Mouse (Mus musculus) CH12.LX (cell line): ENCODE results near the gene Dph1. TPM values are rescaled to one million over a fixed set of nuclear protein-coding genes. Genes with fewer than 3 reads are reported as not detected.
A peak's percentile ranks its signal among the peaks of the same experiment; 100 is the strongest.

ENCODE experiments used
- DNase-seq: peaks from one replicate; pipeline ENCODE4 v3.0.0-alpha.2; 2013; ENCODE audit errors: extremely low read depth
- H3K27ac ChIP-seq: 2 replicates; pipeline ENCODE4 v1.5.1; 2012; ENCODE audit warnings: low read depth, mild to moderate bottlenecking, control low read depth, moderate library complexity; ENCODE audit not compliant: insufficient read depth
- H3K27me3 ChIP-seq: replicated peaks from 2 replicates; pipeline ENCODE3; 2012; ENCODE audit warnings: inconsistent platforms
- H3K36me3 ChIP-seq, 2 experiments: replicated peaks in 1 of 2; 2 replicates each; pipeline versions ENCODE3 to v1.6.1; 2012; ENCODE audit warnings: inconsistent platforms in 1 of 2, low read length in 1 of 2, mild to moderate bottlenecking in 1 of 2, mixed read lengths in 1 of 2, moderate library complexity in 1 of 2; ENCODE audit not compliant: control insufficient read depth in 1 of 2, insufficient read depth in 1 of 2
- H3K4me1 ChIP-seq, 2 experiments: 2 replicates each; pipeline ENCODE4 v1.6.1; 2012; ENCODE audit warnings: inconsistent platforms in 1 of 2, moderate library complexity in 1 of 2; ENCODE audit not compliant: insufficient read depth in 2 of 2, control insufficient read depth in 1 of 2
- H3K4me2 ChIP-seq: 2 replicates; pipeline ENCODE4 v1.6.1; 2012; ENCODE audit warnings: low read depth, mild to moderate bottlenecking, control low read depth; ENCODE audit not compliant: poor library complexity, insufficient read depth, severe bottlenecking
- H3K4me3 ChIP-seq, 3 experiments: fragments of 150-350 bp in 1 of 3; sonication (generic) in 1 of 3; replicated peaks in 1 of 3; 2 replicates each; pipeline versions ENCODE3 to v1.5.1; 2011 to 2012; ENCODE audit warnings: low read depth in 2 of 3, low read length in 2 of 3, mild to moderate bottlenecking in 2 of 3, moderate library complexity in 2 of 3, control low read depth in 1 of 3, improper control_type of control experiment in 1 of 3, inconsistent platforms in 1 of 3, mixed read lengths in 1 of 3; ENCODE audit not compliant: poor library complexity in 1 of 3
- H3K79me2 ChIP-seq: replicated peaks from 2 replicates; pipeline ENCODE4 v1.6.1; 2012; ENCODE audit warnings: mild to moderate bottlenecking, moderate library complexity; ENCODE audit not compliant: control insufficient read depth, poor library complexity, insufficient read depth, severe bottlenecking; ENCODE audit errors: extremely low read depth
- H3K9ac ChIP-seq: 2 replicates; pipeline ENCODE4 v1.6.1; 2012; ENCODE audit warnings: low read depth, mild to moderate bottlenecking, control low read depth, moderate library complexity; ENCODE audit not compliant: insufficient read depth
- H3K9me3 ChIP-seq: replicated peaks from 2 replicates; pipeline ENCODE3; 2012; ENCODE audit warnings: low read length, inconsistent platforms, mixed read lengths
- BHLHE40 ChIP-seq: IDR thresholded peaks from 2 replicates; pipeline ENCODE4 v1.6.1; 2011; ENCODE audit warnings: mild to moderate bottlenecking, low read depth, low read length, improper control_type of control experiment
- CHD1 ChIP-seq: IDR thresholded peaks from 2 replicates; pipeline ENCODE4 v1.6.1; 2012; ENCODE audit warnings: low read depth, low read length, improper control_type of control experiment, inconsistent platforms
- CTCF ChIP-seq, 2 experiments: IDR thresholded peaks in 1 of 2; conservative IDR thresholded peaks in 1 of 2; 2 replicates each; pipeline ENCODE4 v1.5.1; 2011 to 2012; ENCODE audit warnings: low read depth in 2 of 2, low read length in 2 of 2, improper control_type of control experiment in 1 of 2, inconsistent platforms in 1 of 2, mild to moderate bottlenecking in 1 of 2, moderate library complexity in 1 of 2
- E2F4 ChIP-seq: IDR thresholded peaks from 2 replicates; pipeline ENCODE4 v1.6.1; 2011; ENCODE audit warnings: low read depth, low read length, improper control_type of control experiment; ENCODE audit not compliant: insufficient replicate concordance
- ELF1 ChIP-seq: IDR thresholded peaks from 2 replicates; pipeline ENCODE4 v1.6.1; 2014; ENCODE audit warnings: low read depth, mild to moderate bottlenecking, inconsistent platforms, low read length, improper control_type of control experiment
- EP300 ChIP-seq: IDR thresholded peaks from 2 replicates; pipeline ENCODE4 v1.6.1; 2011; ENCODE audit warnings: low read length, improper control_type of control experiment
- ETS1 ChIP-seq: conservative IDR thresholded peaks from 2 replicates; pipeline ENCODE4 v1.6.1; 2012; ENCODE audit warnings: low read depth, mild to moderate bottlenecking, inconsistent platforms, low read length, improper control_type of control experiment, moderate library complexity
- GABPA ChIP-seq: IDR thresholded peaks from 2 replicates; pipeline ENCODE4 v1.6.1; 2012; ENCODE audit warnings: low read depth, low read length, improper control_type of control experiment, inconsistent platforms; ENCODE audit not compliant: insufficient replicate concordance
- HCFC1 ChIP-seq: IDR thresholded peaks from 2 replicates; pipeline ENCODE4 v1.6.1; 2012; ENCODE audit warnings: low read depth, mild to moderate bottlenecking, inconsistent platforms, low read length, improper control_type of control experiment
- IRF4 ChIP-seq: IDR thresholded peaks from 2 replicates; pipeline ENCODE4 v1.6.1; 2014; ENCODE audit warnings: low read depth, mild to moderate bottlenecking, inconsistent platforms, low read length, improper control_type of control experiment
- JUN ChIP-seq: IDR thresholded peaks from 2 replicates; pipeline ENCODE4 v1.6.1; 2011; ENCODE audit warnings: low read depth, mild to moderate bottlenecking, low read length, improper control_type of control experiment, moderate library complexity; ENCODE audit not compliant: insufficient read depth
- MAFK ChIP-seq: IDR thresholded peaks from 2 replicates; pipeline ENCODE4 v1.6.1; 2011; ENCODE audit warnings: low read length, improper control_type of control experiment; ENCODE audit not compliant: insufficient replicate concordance
- MAZ ChIP-seq: IDR thresholded peaks from 2 replicates; pipeline ENCODE4 v1.6.1; 2012; ENCODE audit warnings: low read depth, mild to moderate bottlenecking, inconsistent platforms, low read length, improper control_type of control experiment, moderate library complexity
- NELFE ChIP-seq: IDR thresholded peaks from 2 replicates; pipeline ENCODE4 v1.6.1; 2011; ENCODE audit warnings: low read depth, low read length, improper control_type of control experiment
- NRF1 ChIP-seq: IDR thresholded peaks from 2 replicates; pipeline ENCODE4 v1.6.1; 2014; ENCODE audit warnings: low read depth, mild to moderate bottlenecking, inconsistent platforms, low read length, improper control_type of control experiment, moderate library complexity
- POLR2A ChIP-seq: IDR thresholded peaks from 2 replicates; pipeline ENCODE4 v1.6.1; 2011; ENCODE audit warnings: low read depth, mild to moderate bottlenecking, improper control_type of control experiment, low read length
- RCOR1 ChIP-seq: conservative IDR thresholded peaks from 2 replicates; pipeline ENCODE4 v1.6.1; 2012; ENCODE audit warnings: low read depth, mild to moderate bottlenecking, inconsistent platforms, low read length, improper control_type of control experiment
- SMC3 ChIP-seq: IDR thresholded peaks from 2 replicates; pipeline ENCODE4 v1.6.1; 2011; ENCODE audit warnings: low read depth, low read length, improper control_type of control experiment
- TCF12 ChIP-seq: IDR thresholded peaks from 2 replicates; pipeline ENCODE4 v1.6.1; 2014; ENCODE audit warnings: low read depth, mild to moderate bottlenecking, inconsistent platforms, low read length, improper control_type of control experiment
- UBTF ChIP-seq: IDR thresholded peaks from 2 replicates; pipeline ENCODE4 v1.6.1; 2012; ENCODE audit warnings: low read depth, mild to moderate bottlenecking, inconsistent platforms, low read length, improper control_type of control experiment, moderate library complexity
- USF2 ChIP-seq: conservative IDR thresholded peaks from 2 replicates; pipeline ENCODE4 v1.6.1; 2011; ENCODE audit warnings: low read depth, low read length, improper control_type of control experiment
- ZKSCAN1 ChIP-seq: IDR thresholded peaks from 2 replicates; pipeline ENCODE4 v1.6.1; 2012; ENCODE audit warnings: low read depth, inconsistent platforms, low read length, improper control_type of control experiment, borderline replicate concordance
- ZNF384 ChIP-seq: IDR thresholded peaks from 2 replicates; pipeline ENCODE4 v1.6.1; 2012; ENCODE audit warnings: low read depth, low read length, improper control_type of control experiment, inconsistent platforms
- dilution Hi-C: fragments of 300-500 bp; cut with MboI; formaldehyde crosslinking; loops from 2 replicates; pipeline ENCODE4 v1.14.3; 2020; ENCODE audit warnings: low sequenced_read_pairs; ENCODE audit not compliant: extremely low pct_unique_long_range_greater_than_20kb, extremely low pct_ligation_motif_present
- in situ Hi-C: fragments of 300-500 bp; cut with MboI; formaldehyde crosslinking; loops from 3 replicates; pipeline ENCODE4 v1.14.3; 2019; ENCODE audit warnings: low sequenced_read_pairs, low pct_ligation_motif_present, low pct_unique_long_range_greater_than_20kb, mixed read lengths
- polyA plus RNA-seq: library from polyadenylated mRNA; unstranded; fragments of >175 nt; gene quantifications from 2 replicates; pipeline ENCODE4 v1.2.1, GENCODE M21; 2012; ENCODE audit warnings: low read depth; ENCODE audit not compliant: insufficient read length
- total RNA-seq, 2 experiments: library from RNA; depleted of rRNA; stranded (reverse); fragments of 300-350 nt in 1 of 2; fragments of >200 nt in 1 of 2; gene quantifications; 2 replicates each; pipeline ENCODE4 v1.2.3; 2012 to 2014

Dph1 gene
- total and polyA plus RNA-seq, 3 experiments = 47.7 to 57.0 (median 54.7) TPM

DNA sequence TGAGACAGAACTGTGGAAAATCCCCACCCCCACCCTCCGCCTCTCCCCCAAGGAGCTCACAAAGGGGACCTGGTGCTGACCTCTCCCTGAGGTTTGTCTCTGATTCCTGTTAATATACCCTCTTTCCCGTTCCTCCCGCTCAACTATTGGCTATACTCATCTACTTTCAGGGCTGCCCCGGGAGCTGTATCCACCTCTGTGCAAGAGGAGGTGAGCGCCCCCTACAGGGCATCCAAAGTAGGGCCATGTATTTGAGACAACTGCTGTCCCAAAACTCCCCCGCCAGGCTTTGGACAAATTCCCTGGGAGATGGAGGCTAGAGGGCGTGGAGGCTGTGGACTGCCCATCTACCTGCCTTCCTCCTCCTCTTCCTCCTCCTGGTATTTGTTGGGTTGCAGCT is 40.7 kb upstream of the Dph1 start (continued):
- TF ChIP-seq SMC3 (peak; percentile 54), NRF1 (no peak), ETS1 (no peak), MAZ (no peak)

DNA sequence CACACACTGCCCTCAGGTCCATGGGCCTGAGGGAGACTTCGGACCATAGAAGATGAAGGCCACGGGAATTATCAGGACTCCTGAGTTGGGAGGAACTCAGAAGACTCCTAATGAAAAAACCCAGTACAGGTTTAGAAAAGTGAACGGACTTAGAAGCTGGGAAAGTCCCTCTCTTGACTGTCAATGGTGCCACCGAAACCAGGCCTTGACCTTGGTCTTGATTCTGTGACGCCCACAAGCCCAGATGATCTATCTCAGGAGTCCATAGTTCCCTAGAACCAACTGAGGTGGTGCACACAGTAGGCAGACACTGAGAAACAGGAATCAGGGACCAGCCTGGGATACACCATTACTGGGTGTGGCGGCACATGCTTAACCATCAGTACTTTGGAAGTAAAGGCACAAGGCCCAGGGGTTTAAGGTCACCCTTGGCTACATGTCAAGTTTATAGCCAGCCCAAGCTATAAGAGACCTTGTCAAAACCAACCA is 39.3 kb upstream of the Dph1 start:
- Histone ChIP-seq H3K4me1 (peaks cover 7 to 36% of the 10 kb centered on the region in 2 experiments), H3K79me2 (no peaks in the 10 kb centered on the region), H3K27me3 (peaks cover 12% of the 10 kb centered on the region), H3K27ac (no peak overlapping the region), H3K9me3 (no peaks in the 10 kb centered on the region), H3K36me3 (no peaks in the 10 kb centered on the region), H3K4me2 (no peak overlapping the region), H3K9ac (no peak overlapping the region), H3K4me3 (no peak overlapping the region)
- dilution Hi-C loops (no loop called here), in situ Hi-C loops (no loop called here)
- peak; percentile 25 for DNase-seq
- TF ChIP-seq SMC3 (no peak; the same call in 1 of the 2 replicates), NELFE (no peak), RCOR1 (no peak), ELF1 (no peak), IRF4 (peak; percentile 70), E2F4 (no peak), EP300 (peak; percentile 66; the same call in 1 of the 2 replicates), CHD1 (no peak), BHLHE40 (peak; percentile 4; the same call in 1 of the 2 replicates), UBTF (no peak), JUN (peak; percentile 11; the same call in 1 of the 2 replicates), ZKSCAN1 (peak; percentile 91), CTCF (conservative IDR thresholded peaks at IDR 0.05 in 1 of 2, IDR thresholded peaks at IDR 0.05 in 1 of 2; ENCODE audit: low read depth in 2 of 2, low read length in 2 of 2) (no peak), GABPA (no peak), ZNF384 (no peak), USF2 (no peak), ETS1 (0 out of 2 replicates have a peak, but pooled peaks have one; percentile 20), MAFK (no peak), POLR2A (no peak), TCF12 (peak; percentile 53; the same call in 1 of the 2 replicates), MAZ (no peak), HCFC1 (no peak; the same call in 1 of the 2 replicates)
